Mouse (Mus musculus): ENCODE data around the gene Fam160b1.

DNA sequence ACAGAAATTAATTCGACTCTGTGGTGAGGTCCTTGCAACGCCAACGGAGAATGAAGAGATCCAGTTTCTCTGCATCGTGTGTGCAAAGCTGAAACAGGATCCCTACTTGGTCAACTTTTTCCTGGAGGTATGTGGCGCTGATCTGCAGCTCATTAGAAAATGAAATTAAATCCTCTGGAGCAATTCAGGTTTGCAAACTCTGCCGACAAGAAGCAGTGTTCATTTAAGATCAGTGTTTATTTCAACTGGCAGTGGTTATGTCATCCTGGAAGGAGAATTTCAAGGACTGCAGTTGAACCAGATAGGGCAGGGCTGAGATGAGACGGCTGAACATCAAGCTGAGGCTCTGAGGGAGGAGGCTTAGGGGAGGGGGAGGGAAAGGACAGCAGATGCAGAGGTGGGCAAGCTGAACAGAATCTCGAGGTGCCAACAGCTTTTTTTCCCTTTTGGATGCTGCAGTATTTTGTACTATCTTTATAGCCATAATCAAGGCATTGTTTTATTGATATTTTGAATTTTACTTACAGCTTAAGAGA, 12.9 kb downstream of the Fam160b1 start:
- TF ChIP-seq CTCF (IDR thresholded peaks at IDR 0.05; ENCODE audit: low read depth, low read length): no peak
- no peak for TF ChIP-seq TAL1 (conservative IDR thresholded peaks at IDR 0.05; ENCODE audit: low read depth, low read length)
- no peak for TF ChIP-seq GATA1 (IDR thresholded peaks at IDR 0.05; ENCODE audit: borderline replicate concordance, low read length)
- no peak for TF ChIP-seq GATA2 (IDR thresholded peaks at IDR 0.05; ENCODE audit: borderline replicate concordance, low read depth, low read length)

Data from G1E (cell line).